Mouse (Mus musculus) heart, adult 11 months (tissue): Measurements from ENCODE around the gene Atp5k.

ENCODE experiments used
- DNase-seq: peaks from one replicate; pipeline ENCODE4 v3.0.0; 2022

Atp5k gene

DNA sequence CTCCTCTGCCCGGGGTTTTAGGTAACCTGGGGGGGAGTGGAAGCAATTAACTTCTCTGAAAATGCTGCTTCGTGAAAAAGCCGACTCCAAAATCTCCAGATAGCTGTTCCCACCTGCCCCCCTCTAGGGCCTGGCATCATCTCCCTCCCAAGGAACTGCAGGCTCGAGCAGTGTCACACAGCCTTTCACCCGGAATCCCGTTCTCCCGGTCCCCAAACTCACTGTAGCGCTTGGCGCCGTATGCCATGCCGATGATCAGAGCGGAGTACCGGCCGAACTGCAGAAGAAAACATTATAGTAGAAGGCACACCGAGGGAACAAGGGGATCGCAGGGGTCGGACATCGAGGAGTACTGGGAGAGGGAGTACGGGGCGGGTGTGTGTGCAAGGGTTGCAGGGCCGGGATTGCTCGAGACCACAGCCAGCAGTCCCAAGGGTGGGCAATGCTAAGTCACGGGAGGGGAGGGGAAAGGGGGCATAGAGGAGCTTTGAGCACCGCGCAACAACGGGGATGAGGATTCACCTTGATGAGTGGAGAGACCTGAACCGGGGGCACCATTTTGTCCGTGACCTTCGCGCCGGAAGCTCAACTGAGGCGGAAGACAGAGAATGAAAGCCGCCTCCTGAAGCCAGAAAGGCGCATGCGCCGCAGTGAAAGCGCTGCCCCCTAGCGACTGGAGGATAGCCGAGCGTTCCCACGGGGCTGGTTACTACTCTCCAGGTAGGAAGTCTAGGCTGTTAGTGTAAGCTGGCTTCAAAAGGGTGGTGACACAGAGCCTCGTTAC lies at the start of gene Atp5k:
TSS of gene Atp5k (minus strand) at position 645 of the 784 bp plus-strand sequence.
- DNase-seq: peak; percentile 99

DNA sequence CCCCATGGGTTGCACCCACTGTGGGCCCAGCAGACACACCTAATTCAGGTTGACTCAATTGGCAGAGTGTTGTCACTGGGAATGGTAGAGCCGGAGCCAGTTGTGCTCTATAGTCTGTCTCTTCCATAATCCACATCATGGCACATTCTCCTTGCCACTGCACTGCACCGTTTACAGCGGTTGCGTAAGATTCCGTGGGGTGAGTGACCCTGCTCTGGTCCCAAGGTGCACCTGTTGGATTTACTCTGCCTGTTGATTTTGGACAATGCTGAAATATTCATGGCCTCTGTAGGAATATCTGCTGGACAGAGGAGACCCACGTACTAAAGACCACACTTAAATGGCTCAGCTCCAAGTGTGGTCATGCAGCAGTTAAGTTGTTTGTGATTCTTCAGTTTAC lies 48.8 kb upstream of the Atp5k start:
- peak; percentile 45 for DNase-seq

DNA sequence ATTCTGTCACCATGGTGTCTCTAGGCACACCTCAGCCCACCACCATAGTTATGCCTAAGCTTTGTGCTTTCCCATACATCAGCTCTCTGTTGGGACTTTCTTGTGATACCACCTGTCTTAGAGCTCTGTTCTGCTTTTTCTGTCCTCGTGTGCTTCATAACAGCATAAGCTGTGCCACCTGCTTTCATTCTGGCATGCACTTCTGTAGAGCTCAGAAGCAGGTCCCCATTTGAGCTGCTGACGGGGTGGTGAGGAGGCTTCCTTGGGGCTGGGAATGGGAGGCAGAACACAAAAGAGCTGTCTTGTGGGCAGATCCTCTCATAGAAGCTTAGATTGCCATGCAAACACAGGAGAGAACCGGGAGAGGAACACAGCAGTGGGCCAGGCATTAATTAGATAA lies 41.7 kb upstream of the Atp5k start:
- DNase-seq: no peak

DNA sequence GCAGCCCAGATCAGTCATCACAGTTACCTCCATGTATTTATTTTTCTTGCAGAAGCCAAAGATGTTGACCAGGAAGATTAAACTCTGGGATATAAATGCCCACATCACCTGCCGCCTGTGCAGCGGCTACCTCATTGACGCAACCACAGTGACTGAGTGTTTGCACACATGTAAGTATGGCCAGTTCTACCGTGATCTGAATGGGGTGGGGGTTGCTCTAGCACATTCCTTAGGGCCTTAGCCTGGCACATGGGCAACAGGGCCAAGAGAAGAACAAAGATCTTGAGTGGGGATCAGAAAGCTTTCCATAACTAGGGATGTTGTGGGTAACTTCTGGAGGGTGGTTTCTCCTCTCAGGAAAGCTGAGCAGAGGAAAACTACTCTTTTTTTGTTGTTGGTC lies 39.5 kb upstream of the Atp5k start:
- peak; percentile 82 for DNase-seq

DNA sequence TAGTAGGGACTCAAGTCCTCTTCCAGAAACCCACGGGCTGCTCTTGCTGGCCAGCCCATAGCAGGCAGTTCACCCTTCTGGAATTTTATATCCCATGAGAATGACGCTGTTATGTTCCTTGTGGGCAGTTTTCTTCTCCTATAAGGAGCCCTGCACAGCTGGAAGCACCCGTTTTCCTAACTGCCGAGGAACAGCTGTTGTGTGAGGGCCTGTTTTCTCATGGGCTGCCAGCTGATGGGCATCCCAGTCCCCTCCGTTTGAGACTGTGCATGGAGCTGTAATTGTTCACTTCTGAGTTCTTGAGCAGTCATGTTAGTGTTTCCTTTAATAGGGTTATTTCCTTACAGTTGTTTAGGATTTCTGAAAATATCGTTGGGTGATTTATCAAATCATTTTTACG lies 35.4 kb upstream of the Atp5k start:
- DNase-seq: no peak

DNA sequence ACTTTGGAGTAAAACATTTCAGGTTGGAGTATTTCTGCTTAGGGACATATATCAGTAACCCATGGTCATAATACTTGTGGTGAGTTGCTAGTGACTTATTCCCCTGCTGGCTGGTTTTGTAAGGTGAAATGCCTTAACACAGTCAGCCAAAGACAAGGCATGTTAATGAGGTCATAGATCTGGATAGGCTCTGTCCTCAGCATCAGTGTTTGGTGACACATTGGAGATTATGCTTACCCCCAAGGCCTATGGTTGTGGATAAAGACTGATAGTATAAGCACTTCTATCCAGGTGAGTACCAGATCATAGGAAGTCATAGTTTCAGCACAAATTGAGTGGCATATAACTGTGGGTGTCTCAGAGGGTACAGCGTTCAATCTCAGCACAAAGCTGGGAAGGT lies 32.4 kb upstream of the Atp5k start:
- DNase-seq: peak; percentile 63

DNA sequence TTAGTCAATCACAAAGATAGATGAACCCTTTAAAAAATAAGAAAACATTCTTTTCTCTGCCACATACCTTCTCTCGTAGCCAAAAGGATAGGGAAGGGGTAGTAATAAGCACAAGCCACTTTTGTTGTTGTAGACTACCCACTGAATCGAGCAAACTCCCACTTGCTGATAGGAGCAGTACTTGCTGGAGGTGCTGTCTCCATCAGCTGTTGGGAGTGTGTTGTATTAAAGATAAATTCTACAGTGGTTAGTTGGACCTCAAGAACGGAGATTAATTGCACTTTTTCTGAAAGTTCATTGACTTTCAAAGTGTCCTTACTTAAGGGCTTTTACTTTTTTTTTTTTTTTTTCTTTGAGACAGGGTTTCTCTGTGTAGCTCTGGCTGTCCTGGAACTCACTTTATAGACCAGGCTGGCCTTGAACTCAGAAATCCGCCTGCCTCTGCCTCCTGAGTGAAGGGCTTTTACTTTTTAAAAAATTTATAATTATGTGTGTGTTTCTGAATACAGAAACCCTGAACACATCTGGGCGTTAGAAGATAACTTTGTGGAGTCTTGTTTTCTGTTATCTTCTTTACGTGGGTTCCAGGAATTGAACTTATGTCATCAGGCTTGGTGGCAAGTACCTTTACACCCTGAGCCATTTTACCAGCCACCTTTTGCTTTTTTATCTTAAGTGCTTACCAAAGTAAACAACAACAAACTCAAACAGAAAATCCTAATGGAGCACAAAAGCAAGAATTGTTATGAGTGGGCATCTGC lies 31.1 kb upstream of the Atp5k start:
- no peak for DNase-seq

DNA sequence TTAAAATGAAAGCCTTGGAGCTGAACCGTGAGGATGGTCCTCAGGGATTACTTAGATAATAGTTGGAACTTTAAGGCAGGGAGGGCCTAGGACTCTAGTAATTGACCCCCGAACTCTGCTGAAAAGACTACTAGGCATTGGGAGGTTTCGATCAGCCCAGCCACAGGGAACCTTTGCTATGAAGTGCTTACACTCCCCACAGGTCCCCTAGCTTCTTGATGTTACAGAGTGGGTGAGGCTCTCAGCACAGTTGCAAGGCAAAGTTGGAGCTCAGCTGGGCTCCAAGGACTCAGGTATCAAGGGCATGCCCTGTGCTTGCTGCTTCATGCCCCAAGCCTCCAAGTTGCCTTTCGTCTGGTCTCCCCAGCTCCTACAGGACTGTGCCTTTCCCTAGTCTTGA lies 28.2 kb upstream of the Atp5k start:
- DNase-seq: no peak

DNA sequence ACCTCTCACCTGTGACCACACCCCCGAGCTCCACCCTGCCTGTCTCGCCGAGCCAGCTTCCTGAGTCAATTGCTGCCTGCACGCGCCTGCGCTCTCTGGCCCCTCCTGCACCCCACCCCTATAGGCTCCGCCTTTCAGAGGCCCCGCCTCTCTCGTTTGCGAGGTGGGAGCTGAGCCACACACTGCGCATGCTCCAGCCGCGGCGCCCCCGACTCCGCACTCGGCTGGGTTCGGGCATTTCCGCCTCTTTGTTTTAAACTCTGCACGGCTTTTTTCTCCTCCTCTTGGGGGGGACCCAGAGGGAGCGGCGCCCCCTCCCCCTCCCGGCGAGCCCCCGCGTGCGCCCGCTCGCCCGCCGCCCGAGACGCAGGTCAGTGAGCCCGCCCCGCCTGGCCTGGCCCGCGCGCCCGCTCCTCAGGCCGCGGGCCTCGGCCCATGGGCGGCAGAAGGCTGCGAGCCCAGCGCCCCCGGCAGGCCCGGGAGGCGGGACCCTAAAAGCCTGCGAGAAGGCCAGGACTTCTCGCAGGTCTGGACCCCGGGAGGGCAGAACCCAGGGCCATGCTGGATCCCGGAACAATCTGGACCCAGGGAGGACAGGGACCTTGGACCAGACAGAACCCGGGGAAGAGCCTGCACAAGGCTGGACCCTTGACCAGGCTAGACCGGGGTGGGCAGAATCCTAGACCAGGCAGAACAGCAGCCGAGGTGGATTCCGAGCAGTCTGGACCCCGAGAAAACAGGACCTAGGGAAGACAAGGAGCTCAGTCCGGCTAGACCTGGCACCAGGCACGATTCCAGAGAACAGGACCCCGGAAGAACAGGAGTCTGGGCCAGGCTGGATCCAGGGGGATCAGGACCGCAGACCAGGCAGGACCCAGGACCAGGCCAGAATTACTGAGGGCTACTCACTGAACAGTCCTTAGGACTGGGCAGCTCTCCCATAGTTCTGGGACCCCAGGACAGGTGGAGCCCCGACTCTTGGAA lies 27.1 kb upstream of the Atp5k start, which contains the start of gene Pcgf3:
TSS of gene Pcgf3 (plus strand) at position 151 of the 984 bp plus-strand sequence.
- DNase-seq: peak; percentile 100

DNA sequence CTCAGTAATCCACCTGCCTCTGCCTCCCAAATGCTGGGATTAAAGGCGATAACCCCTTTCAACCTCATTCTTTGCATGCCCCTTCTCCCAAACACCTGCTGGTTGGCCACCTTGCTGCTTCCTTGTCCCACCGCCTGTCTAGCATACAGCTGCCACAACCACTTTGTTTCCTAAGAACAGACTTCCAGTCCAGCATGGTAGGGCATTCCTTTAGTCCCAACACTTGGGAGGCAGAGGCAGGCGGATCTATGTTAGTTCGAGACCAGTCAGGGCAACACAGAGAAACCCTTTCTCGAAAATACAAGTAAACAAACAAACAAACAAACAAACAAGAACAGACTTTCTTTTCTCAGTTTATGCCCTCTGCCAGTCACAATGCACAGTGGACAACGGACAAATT lies 26.2 kb upstream of the Atp5k start:
- peak; percentile 87 for DNase-seq

DNA sequence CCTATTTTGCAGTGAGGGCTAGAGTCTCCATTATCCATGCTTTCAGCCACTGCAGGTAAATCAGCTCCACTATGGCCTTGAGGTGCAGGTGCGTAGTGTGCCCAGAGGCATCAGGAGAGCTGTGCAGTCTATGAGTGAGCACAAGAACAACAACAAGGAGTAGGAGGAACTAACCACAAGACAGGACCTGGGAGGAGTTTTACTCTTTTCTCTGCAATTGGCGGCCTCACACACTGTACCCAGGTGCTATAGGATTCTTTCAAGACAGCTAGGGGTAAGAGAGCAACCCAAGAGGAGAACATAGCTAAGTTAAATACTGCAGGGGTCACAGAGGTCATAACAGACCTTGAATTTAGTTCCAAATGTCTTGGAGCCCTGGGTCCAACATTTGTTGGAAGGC lies 24.5 kb upstream of the Atp5k start:
- peak; percentile 62 for DNase-seq

DNA sequence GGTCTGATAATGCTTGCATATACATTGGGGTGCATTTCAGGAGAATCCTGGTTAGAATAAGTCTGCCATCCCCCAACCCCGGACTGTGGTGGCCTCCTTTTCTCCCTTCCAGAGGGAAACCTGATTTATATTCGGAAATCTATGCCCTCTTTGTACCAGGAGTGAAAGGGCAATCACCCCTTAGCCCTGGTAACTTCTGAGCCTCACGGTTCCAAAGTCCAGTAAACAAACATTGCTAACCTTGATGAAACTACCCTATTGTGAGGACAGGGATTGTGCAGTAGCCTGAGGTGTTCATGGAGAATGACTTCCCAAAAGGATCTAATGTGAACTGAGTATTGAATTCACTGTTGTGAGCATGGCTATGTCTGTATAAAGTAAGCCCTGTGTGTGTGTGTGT lies 19.8 kb upstream of the Atp5k start:
- DNase-seq: no peak

DNA sequence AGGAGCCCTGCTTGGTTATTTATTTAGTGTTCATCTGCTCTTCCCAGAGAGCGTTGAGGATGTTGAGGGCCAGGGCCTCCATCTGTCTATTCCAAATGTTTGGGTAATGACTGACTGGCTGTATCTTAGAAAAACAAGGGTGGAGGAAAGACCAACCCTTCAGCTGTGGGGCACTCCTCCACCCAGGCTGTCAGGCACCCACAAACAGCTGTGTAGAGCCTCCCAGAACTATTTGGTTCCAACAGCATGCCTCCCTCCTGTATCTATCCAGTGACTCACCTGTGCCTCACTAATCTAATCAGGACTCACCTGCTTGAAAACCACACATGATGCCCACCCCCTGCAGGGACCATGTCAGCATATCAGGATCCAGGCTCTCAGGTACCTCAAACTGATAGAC lies 18.2 kb upstream of the Atp5k start:
- DNase-seq: no peak

DNA sequence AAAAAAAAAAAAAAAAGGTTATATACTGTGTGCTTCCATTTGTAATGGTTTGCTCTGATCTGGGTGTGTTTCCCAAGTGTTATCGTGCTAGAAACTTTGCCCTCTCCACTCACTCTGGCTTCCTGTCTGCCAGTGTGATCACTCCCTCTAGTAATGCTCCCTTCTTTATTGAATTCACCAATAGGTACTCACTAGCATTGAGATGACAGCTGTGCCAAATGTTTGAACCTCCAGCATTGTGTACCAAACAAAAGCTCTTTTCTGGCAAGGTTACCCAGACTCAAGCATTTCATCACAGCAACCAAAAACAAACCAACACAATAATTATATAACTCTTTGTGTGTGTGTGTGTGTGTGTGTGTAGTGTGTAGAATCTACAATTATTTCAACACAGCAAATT lies 17.4 kb upstream of the Atp5k start:
- DNase-seq: no peak

DNA sequence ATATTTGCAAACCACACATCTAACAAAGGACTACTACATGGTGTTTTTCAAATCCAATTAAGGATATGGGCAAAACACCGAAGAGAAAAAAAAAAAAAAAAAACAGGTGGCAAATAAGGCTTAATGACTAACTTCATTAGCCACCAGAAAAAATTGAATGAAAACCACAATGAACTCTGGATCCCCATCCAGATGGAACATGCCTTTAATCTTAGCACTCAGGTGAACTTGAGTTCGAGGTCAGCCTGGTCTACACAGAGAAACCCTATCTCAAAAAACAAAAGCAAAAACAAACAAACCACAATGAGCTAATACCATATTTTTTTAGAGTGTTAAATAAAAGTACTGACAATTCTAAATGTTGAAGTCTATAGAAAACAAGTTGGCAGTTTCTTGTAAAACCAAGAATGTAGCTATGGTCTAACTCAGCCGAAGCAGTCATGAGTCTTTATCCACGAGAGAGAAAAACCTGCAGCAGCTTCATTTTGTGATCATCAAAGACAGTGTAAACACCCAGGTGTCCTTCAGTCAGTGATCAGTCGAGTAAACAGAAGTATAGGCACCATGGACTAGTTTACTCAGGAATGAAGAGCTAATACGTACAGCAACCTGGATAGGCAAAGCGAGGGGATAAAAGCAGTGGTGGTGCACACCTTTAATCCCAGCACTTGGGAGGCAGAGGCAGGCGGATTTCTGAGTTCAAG lies 16.7 kb upstream of the Atp5k start:
- DNase-seq: no peak

DNA sequence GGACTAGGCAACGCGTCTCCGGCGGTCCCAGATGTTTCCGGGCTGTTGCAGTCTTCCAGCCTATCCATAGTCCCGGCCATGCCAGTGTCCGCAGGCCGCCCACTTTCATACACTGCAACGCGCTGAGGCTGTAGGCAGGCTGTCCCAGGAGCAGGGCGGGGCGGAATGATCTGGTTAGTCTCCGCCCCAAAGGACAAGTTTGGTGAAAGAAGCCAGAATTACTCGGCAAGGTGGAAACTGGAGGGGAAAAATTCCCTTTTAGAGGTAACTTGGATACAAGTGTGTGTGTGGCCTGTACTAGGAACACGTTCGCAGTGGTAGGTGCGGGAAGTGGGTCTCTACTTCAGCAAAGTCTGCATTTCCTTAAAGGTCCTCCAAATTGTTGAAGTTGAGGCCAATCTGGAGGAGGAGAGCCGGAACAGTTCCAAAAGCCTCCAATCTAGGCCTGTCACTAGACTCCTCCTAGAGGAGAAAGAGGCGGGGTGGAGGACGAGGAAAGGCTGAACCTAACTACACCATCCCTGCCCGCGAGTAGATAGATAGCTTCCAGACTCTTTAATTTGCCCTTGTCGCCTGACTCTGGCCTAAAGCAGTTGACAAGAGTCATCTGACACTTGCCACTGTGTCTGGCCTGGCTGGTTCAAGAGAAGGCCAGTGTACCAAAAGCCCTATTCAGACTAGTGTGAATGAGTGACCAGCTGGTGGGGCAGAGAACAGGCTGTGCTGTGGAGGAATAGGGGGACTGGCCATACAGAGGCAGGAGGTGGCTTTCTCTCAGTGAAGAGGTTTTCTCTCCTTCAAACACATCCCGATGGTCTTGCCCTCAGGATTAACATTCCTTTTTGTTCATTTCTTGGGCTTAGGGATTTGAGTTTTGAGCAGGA lies 14.8 kb upstream of the Atp5k start, which contains the start of gene Mfsd7a:
TSS of gene Mfsd7a (minus strand) at position 107 of the 884 bp plus-strand sequence.
- DNase-seq: peak; percentile 99

DNA sequence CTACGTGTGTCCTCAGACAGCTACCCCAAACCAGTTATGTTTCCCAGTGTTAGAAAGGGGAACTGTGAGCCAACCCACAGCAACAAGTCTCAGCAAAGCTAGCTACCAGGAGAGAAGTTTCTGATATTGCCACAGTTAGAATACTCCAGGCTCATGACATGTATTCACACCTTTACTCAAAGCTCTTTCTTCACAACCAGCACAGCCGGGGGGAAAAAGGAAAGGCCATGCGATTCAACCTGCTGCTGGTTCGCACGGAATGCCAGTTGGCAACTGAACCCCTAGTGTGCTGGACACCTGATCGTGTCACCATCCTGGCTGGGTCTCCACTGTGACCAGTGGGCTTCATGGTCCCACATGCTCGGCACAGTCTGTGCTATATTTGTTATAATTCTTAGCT lies 13.6 kb upstream of the Atp5k start:
- DNase-seq: no peak

DNA sequence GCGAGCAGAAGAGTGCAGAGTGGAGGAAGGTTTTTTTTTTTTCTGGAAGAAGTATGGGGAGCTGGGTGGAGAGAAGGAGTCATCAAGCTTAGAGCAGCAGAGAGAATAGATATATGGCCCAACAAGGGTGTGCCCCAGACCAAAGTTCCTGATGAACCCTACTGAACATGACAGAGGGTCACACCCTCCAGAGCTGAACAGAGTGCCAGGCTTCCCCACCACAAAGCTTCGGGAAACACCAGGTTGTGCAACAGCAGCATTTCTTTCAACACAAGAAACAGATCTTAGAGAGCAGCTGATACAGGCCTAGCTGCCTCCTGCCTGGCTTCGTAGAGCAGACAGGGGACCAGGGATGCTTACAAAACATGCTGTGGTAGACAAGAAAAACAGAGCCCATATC lies 12.7 kb upstream of the Atp5k start:
- peak; percentile 91 for DNase-seq

DNA sequence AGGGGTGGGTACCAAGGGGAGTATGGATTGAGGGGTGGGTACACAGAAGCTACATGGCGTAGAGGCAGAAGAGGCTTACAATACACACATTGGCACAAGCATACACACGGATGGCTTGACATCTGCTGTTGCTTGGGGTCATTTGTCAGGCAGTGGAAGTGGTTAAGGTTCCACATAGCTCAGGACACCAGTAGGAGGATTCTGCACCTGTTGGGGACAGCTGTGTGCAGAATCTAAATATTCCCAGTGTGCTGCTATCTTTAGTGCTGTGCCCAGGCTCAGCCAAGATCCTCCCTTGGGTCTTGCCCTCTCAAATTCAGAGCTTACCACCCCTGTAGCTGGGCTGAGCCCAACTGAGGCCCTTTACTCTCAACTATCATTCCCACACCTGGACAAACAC lies 1.9 kb upstream of the Atp5k start:
- DNase-seq: peak; percentile 84

DNA sequence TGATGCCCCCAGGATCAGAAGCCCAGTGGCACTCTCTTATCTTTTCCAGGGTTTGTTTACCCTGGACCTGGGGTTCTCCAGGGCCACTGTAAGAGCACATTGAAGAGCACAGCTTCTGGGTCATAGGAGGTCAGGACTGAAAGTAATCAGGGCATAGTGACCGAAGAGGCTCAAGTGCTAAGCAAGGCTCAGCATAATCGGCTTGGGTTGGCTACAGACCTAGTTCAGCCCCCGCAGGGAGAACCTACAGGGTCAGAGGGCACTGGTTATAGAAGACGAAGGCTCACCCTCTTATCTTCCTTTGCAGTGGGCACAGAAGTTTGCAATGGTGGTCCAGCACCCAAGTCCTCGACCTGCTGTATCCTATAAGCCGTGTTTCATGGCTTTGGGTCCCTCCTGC lies 3.1 kb downstream of the Atp5k start:
- peak; percentile 69 for DNase-seq

DNA sequence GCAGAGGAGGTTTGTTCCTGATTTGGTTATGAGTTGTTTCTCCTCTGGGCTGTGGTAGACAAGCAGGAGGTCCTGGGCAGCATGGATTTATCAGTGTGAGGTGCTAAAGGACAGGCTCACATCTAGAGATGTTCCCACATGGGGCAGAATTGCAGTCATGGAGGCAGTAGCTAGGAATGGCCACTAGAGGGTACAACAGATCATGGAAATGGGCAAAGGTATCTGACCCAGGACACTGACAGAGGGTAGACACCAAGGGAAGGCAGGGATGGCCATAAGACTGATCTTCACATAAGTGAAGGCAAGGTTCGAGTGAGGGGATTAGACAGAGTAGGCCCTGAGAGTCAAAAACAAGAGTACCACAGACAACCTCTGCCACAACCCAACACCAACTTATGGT lies 7.1 kb downstream of the Atp5k start:
- peak; percentile 91 for DNase-seq
